Mouse (Mus musculus) left cerebral cortex, postnatal 4 days (tissue): ENCODE data around the gene Shroom4. TPM values are rescaled to one million over a fixed set of nuclear protein-coding genes. Genes with fewer than 3 reads are reported as not detected.
"Not testable (repeated sequence)": the region's sequence is repeated elsewhere in the genome, so short reads cannot be mapped to it uniquely, and the experiment has no call there.

ENCODE experiments used
- DNase-seq: peaks from one replicate; pipeline ENCODE4 v3.0.0-alpha.2; 2022
- intact Hi-C: fragments of 180-260 bp; cut with DNase I; formaldehyde crosslinking; loops from one replicate; pipeline ENCODE4 v1.15.1; 2025
- total RNA-seq, 2 experiments: library from RNA; stranded (reverse); gene quantifications; 2 replicates each; pipeline ENCODE4 v1.2.3; 2021

The Shroom4 gene
- total RNA-seq, result 1 to 10 TPM; 6.4 to 6.5 TPM

DNA sequence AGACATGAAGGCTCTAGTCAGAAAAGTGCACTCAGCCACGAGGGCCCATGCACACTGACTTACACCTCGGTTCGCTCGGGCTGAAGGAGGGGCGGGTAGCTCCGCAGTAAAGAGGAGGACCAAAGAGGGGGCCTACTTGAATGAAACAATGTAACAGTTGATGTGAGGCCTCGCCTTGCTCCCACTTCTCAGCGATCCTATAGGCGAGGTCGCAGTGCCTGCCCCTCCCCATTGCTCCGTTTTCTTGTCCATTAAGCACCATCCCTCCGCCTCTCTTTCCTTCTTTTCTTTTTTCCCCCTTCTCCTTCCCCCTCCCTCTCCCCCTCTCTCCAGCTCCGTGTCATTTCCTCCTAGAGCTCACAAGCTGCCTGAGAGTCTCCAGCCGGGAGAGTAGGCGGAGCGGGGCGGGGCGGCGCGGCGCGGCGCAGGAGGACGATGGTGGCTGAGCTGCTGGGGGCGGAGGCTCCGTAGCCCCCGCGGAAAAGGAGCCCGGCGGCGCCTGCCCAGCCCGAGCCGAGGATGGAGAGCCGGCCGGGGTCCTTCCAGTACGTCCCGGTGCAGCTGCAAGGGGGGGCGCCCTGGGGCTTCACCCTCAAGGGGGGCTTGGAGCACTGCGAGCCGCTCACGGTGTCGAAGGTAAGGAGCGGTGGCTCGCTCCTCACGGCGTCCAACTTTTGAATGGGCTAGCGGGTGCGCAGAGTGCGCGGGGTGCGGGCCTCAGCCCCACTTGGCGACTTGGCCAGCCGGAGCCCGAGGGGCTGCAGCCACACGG, at the start of gene Shroom4:
Shroom4 (plus strand) TSS at position 229 of the 772 bp plus-strand sequence.
- DNase-seq, result peak; percentile 71
- intact Hi-C loops, result no loop called here

DNA sequence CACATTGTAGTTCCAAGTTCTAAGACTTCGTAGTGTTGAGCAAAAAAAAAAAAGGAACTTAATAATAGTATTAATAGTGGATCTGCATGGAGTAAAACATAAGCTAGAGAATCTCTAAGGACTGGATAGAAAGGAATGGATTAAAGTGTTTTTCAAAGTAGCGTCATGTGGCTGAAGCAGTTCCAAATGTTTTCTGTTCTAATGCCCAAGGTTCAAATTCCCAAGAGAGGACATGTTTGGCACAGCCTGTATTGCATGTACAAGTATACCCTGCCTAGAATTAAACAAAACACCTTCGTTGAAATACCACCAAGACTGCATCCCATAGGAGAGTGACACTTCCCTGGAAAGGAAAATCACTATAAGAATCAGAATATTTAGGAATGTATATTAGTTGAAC, 42.8 kb upstream of the Shroom4 start:
- intact Hi-C loops, result no loop called here
- no peak for DNase-seq

GRCm38 (mm10) chrX:6357503-6358114, 42.0 kb upstream of the Shroom4 start:
- DNase-seq, result no peak
- intact Hi-C loops, result no loop called here

DNA sequence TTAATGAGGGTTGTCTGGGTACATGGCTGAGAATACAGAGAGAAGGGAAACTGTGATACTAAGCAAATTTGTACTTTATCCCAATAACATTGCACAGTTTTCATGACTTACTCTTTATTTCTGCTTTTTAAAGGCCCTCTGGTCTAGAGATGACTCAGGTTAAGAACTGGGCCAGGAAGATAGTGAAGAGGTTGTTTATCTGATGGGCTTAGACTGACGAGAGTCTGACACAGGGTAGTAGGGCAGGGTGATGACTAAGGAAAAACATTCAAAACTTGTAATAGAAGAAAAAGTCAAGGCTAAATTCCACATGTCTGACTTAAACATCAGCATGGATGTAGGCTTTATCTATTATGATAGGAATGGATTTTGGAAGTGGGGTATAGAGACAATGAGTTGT, 30.8 kb upstream of the Shroom4 start:
- intact Hi-C loops, result no loop called here
- no peak for DNase-seq

- no peak for DNase-seq
- intact Hi-C loops, result no loop called here
Measured at GRCm38 (mm10) chrX:6370706-6371105, 28.9 kb upstream of the Shroom4 start.

GRCm38 (mm10) chrX:6393861-6394260, 5.8 kb upstream of the Shroom4 start:
- intact Hi-C loops, result no loop called here
- DNase-seq, result no peak

- intact Hi-C loops, result no loop called here
- DNase-seq, result no peak
Measured at GRCm38 (mm10) chrX:6399193-6399592, 461 bp upstream of the Shroom4 start.

DNA sequence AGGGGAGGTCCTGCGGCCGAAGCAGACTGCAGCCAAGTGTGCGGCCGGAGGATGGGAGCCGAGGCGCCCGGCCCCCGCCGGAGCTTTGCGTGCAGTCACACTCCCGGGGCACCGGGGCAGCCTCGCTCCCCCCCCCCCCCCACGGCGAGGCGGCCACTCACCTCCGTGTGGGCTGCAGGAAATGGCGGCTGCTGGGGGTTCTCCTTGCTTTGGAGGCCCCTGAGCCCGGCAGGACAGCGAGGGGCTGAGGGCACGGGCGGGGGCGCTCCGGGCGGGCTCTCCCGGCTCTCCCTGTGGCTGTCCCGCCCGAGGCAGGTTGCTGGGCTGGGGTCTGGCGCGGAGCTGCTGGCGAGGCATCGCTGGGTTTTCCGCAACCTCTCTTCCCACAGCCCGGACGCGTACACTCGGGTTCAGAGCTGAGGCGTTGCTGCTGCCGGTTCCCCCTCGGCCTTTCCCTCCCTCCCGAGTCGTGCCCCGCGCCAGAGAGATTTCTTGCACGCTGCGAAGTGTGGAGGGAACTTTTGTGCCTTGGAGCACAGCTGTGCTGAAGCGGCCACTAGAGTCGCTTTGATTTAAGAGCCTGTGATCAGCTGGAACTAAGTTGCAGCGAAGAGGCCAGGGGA, 855 bp downstream of the Shroom4 start:
- peak; percentile 25 for DNase-seq
- intact Hi-C loops, result no loop called here

GRCm38 (mm10) chrX:6402921-6403320, 3.3 kb downstream of the Shroom4 start:
- intact Hi-C loops, result no loop called here
- DNase-seq, result no peak

DNA sequence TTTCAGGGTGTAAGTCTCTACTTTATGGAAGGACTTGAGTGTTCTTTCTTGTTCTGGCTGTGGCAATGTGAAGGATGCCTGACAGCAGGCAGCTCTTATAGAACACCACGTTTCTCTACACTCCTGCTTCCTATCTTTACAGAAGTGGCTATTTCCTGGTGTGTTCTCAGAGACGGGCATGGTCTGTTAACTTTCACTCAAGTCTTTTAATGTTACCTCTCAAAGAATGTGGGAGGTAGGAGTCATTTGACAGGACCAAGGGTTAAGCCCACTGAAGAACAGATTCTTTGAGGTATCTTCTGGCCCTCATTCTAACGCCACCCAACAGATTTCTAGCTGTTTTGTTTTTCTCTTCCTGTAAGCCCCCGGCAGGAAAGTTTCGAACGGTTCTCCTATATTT, 9.5 kb downstream of the Shroom4 start:
- intact Hi-C loops, result no loop called here
- DNase-seq, result no peak

GRCm38 (mm10) chrX:6415412-6415811, 15.8 kb downstream of the Shroom4 start:
- no peak for DNase-seq
- intact Hi-C loops, result no loop called here

DNA sequence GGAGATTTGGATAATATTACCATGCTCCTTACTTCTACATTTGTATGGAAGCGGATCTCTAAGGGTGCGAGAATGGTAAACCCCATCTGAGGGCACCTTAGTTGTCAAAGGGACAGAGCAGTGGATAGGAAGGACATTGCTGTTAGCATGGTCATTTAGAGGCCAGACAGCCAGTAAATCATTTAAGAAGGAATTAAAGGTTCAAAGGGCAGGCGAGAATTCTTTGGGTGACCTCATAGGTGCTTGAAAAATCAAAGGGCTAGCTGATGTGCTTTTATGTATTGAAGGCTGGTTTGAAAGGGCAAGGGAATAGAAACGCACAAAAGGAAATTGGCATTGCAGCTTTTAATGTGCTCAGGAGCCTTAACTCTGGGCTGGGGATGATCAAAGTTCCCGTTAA, 16.3 kb downstream of the Shroom4 start:
- intact Hi-C loops, result no loop called here

GRCm38 (mm10) chrX:6418140-6418539, 18.5 kb downstream of the Shroom4 start:
- no peak for DNase-seq
- intact Hi-C loops, result no loop called here

More for the DNA sequence above, 16.3 kb downstream of the Shroom4 start:
- no peak for DNase-seq

- intact Hi-C loops, result no loop called here
- no peak for DNase-seq
Measured at GRCm38 (mm10) chrX:6435260-6435659, 35.6 kb downstream of the Shroom4 start.

GRCm38 (mm10) chrX:6446422-6446821, 46.8 kb downstream of the Shroom4 start:
- DNase-seq, result no peak

GRCm38 (mm10) chrX:6448001-6448400, 48.3 kb downstream of the Shroom4 start:
- peak; percentile 19 for DNase-seq
- intact Hi-C loops, result no loop called here

More at GRCm38 (mm10) chrX:6446422-6446821, 46.8 kb downstream of the Shroom4 start:
- intact Hi-C loops, result no loop called here

GRCm38 (mm10) chrX:6453220-6453619, 53.6 kb downstream of the Shroom4 start:
- intact Hi-C loops, result no loop called here
- no peak for DNase-seq

DNA sequence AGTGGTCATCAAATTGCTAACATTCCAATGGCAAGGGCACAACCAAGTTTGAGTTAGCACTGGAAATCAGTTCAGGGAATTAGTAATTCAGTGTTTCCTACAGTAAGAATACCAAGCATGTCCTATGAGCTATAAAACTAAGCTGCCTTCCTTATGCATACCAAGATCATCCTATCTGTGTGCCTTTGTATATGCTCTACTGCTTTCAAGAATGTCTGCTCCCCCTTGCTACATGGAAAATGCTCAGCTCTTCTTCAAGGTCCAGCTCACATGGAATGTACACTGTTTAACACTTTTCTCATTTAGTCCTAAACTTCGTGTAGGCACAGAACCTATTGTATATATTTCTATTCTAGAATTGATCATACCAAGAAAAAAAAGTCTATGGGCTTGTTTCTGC, 69.6 kb downstream of the Shroom4 start:
- intact Hi-C loops, DNase-seq: not testable (repeated sequence)

GRCm38 (mm10) chrX:6472563-6472962, 72.9 kb downstream of the Shroom4 start:
- intact Hi-C loops, DNase-seq: not testable (repeated sequence)

- DNase-seq, result no peak
- intact Hi-C loops, result no loop called here
Measured at GRCm38 (mm10) chrX:6475177-6475576, 75.5 kb downstream of the Shroom4 start.

DNA sequence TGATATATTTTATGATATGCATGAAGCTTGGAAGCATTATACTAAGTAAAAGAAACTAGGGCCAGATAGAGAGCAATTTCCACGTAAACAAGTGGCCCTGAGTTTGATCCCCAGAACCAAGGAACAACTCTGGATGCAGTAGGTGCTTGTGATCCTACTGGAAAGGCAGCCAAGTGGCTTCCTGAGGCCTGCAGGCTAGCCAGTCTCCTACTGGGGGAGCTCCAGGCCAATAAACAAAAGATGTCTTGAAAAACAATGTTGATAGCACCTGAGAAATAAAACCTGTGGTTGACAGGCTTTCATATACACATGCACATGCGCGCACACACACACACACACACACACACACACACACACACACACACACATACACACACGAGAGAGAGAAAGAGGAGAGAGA, 82.6 kb downstream of the Shroom4 start:
- intact Hi-C loops, result no loop called here
- no peak for DNase-seq

DNA sequence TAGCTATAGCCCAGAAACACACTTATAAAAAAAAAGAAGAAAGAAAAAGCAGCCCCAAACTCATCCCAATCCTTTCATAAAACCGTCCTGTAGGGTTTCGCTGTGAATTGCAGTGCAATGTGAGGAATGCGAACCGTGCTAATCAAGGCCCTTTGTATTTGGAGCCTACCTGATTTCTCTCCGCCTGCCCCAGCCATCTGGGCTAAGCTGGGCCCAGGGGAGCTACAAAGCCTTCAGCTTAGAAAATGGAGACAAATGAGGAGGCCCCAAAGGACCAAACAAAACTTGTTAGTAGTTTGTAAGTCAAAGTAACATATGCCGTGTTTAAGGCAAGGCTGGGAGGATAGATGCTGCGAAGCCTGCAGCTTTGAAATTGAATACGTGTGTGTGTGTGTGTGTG, 84.2 kb downstream of the Shroom4 start:
- DNase-seq, result no peak
- intact Hi-C loops, result no loop called here
